Mouse (Mus musculus) cerebellum, postnatal 36 days (tissue): ENCODE data around the gene Nup188.

ENCODE experiments used
- DNase-seq, 2 experiments: peaks; one replicate each; pipeline ENCODE4 v3.0.0; 2021 to 2022; ENCODE audit warnings: mixed read lengths in 2 of 2

The Nup188 gene

GRCm38 (mm10) chr2:30257699-30258460 is 28.3 kb upstream of the Nup188 start:
- no peak for DNase-seq

GRCm38 (mm10) chr2:30258600-30258999 is 27.6 kb upstream of the Nup188 start:
- DNase-seq, result no peak

GRCm38 (mm10) chr2:30259131-30260064 is 26.8 kb upstream of the Nup188 start:
- no peak for DNase-seq

DNA sequence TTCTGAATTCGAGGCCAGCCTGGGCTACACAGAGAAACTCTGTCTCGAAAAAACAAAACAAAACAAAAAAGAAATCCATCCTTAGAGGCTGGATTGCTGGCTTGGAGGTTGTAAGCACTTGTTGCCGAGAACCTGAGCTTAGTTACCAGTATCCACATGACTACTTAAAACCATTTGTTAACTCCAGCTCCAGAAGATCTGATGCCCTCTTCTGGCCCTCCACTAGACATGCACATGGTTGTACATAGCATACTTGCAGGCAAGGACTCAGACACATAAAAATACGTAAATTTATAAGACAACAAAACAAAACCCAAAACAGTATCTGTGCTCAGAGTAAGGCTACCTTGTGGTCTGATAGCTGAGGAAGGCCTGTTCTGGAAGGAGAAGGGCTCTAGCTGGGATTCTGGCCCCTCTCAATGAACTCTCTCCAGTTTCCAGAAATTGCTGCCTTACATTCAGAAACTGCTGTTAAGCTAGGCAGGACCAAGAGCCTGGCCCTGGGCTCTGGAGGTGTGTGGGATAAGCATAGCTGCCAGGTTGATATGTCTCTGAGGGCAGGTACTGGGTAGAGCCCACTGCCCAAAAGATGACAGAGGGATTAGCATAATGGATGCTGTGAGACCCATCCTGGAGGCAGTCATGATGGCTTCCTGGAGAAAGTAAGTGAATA is 25.0 kb upstream of the Nup188 start:
- no peak for DNase-seq

GRCm38 (mm10) chr2:30261921-30262839 is 24.0 kb upstream of the Nup188 start:
- DNase-seq, result no peak

DNA sequence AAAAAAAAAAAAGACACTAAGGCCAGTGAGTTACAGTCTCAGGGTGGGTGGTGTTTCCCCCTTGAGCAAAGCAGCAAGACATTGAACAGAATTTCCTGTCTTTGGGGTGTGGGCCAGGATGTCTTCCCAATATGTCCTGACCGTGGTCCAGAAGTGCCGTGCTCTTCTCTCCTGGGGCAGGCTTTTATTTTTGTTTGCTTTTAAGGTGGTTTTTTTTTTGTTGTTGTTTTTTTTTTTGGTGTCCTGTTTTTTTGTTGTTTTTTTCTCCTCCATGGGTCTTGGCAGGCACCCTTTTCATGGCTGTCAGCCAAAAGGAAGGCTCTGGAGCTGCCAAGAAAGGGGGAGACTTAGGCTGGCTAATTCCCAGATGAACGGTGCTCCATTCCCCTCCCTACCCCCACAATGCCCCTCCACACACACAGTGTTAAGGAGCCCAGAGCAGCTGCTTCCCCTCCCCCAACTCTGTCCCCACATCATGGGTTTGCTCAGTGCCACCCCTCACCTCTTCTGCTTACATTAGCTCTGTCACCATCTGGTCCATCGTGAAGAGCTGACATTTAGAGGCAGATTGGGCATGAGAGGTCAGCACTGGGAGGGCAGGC is 23.3 kb upstream of the Nup188 start:
- DNase-seq, result peak; percentile 77 to 83

DNA sequence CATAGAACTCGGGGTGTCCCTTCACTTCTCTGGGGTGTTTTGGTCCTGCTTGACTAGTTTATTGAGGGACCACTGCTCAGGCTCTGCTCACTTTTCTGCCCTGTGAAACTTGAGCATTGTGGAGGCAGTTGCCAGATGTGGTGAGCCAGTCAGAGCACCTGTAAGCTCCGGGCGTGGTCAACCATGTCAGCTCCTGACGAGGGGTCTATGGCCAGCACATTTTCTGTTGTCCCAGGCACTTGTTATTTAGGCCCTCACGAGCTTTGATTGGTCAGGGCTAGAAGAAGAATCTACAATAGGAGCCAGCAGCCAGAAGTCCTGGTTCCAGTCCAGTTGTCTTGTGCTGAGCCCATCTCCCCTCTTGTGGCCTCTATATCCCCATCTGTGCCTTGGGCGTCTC is 22.4 kb upstream of the Nup188 start:
- no peak for DNase-seq

- DNase-seq, result no peak
Measured at GRCm38 (mm10) chr2:30264671-30265519, 21.3 kb upstream of the Nup188 start.

DNA sequence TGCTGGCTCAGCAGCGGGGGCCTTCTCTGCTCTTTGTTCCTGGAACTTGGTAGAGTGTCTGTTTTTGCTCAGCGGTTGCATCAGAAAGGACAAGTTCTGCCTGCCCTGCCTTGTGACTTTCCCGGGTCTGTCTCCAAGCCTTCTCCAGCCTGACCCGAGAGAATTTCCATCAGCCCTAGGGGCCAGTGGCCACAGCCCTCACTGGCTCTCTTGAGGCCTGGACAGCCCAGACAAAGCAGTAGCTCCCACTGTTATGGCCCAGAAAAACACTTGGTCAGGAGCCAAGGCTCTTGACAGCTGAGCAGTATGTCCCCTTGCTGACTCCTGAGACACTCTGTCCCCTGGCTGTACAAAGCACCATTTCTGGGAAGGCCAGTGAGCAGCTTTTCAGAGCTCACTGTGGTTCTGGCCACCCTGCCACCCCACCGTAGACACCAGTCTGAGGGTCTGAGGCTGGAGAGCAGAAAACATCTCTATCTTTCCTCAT is 20.4 kb upstream of the Nup188 start, which contains the start of gene Phyhd1:
Gene Phyhd1 (plus strand): TSS at position 437 of the 487 bp plus-strand sequence.
- peak; percentile 53 to 69 for DNase-seq

- DNase-seq, result peak in 1 of 2 experiments; percentile 45
Measured at GRCm38 (mm10) chr2:30266392-30266941, 19.7 kb upstream of the Nup188 start.

DNA sequence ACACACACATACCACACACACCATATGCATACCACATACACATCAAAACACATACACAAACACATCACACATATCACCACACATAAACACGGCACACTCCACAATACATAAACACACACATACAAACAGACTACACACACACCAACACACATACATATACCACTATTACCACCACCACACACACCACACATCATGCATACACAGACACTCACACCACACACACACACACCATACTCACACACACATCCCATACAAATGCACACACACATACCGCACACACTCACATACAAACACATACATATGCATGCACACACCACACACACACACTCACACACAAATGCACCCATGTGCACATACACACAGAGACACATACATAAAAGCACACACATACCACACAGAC is 18.7 kb upstream of the Nup188 start:
- DNase-seq, result no peak

DNA sequence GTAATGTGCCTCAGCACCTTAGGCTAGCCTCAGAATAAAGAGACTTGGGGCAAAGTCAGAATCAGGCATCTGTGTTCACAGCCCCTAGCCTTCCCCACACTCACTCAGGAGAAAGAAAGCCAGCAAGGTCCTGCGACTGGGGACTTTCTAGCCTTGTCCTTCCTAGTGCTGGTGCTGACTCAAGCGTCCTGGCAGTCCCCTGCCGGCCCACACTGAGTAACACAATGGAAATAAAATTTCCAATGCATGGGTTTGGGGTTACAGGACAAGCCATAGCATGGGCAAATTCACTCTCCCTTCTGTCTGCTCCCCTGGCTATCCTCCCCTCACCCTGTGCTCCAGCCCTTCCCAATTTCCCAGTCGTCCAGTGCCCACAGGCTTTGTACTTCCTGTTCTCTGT is 17.8 kb upstream of the Nup188 start:
- no peak for DNase-seq

DNA sequence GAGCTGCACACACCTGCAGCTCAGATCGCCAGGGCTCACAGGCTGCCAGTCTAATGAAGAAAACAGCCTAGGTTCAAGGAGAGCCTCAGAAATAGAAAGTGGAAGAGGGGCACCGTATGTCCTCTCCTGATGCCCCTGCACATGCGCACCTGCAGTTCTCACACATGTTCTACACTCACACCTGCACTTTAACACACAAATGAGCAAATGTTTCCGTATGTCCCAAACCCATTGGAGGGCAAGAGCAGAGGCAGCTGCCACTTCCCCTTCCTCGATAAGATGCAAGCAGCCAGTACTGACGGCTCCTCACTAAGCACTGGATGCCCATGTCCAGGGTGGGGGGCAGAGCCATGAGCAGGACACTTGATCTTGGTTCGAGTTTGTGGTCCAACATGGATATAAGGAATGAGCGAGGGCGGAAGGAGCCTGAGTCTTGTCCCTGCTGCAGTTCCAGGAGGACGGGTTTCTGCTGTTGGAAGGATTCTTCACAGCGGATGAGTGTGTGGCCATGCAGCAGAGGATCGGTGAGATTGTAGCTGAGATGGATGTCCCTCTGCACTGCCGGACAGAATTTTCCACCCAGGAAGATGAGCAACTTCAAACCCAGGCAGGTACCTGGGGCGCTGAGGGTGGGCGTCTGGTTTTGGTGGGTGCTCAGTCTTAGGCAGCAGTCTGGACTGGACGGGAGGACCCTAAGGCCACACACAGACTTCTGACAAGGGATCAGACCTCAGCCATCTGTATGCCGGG is 16.8 kb upstream of the Nup188 start:
- DNase-seq, result no peak

DNA sequence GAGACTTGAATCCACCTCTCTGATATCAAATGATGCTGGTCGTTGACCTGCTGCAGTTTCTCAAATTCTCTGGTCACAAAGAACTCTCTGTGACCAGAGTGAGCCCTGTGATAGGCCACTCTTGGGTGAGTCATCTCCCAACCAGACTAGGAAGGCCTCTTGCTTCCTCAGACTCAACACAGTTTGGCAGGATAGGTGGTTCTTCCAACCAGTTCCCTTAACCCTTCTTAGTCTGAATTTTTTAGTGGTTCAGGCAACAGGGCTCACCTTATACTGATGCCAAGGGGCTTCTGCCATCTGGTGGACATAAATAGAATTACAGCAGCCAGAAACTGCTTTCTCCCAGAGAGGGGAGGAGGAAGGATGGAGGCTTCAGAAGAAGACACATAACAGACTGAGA is 16.1 kb upstream of the Nup188 start:
- peak; percentile 68 to 80 for DNase-seq

- no peak for DNase-seq
Measured at GRCm38 (mm10) chr2:30280743-30281142, 5.5 kb upstream of the Nup188 start, which contains the start of gene Gm28038. Gene Gm28038 (plus strand): TSS chr2:30281043.

DNA sequence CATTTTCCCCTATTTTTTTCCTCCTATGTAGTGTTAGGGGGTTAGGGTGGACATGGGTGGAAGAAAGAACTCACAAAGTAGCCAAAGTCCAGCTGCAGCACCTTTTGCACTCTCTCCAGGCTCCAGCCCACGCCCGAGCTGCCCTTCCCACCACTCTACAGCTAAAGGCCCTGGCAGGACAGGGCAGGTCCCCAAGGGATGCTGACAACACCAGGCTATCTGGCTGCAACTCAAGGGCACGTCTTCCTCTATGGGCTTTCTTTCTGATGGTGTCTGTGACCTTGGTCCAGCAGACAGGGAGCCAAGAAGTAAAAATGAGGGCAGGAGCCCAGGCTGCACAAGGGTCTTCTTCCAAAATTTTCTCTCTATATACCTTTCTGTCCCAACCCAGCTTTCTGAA is 4.5 kb upstream of the Nup188 start:
- no peak for DNase-seq

GRCm38 (mm10) chr2:30283193-30283592 is 3.0 kb upstream of the Nup188 start:
- no peak for DNase-seq

GRCm38 (mm10) chr2:30285004-30285403 is 1.2 kb upstream of the Nup188 start:
- DNase-seq, result no peak
